Mouse (Mus musculus) liver, embryonic 15.5 days (tissue): Measurements from ENCODE around the gene Dscam. TPM values are rescaled to one million over a fixed set of nuclear protein-coding genes. Genes with fewer than 3 reads are reported as not detected.

Experiments
- ATAC-seq: fragments of 200-750 bp; cut with Nextera tagmentation; 2 replicates; pipeline ENCODE4 v1.8.0; 2017; ENCODE audit warnings: moderate number of reproducible peaks, mild to moderate bottlenecking, moderate library complexity; ENCODE audit not compliant: insufficient read depth
- H3K27ac ChIP-seq: fragments of 300-500 bp; sonication (generic); replicated peaks from 2 replicates; pipeline ENCODE4 v1.5.1; 2015; ENCODE audit warnings: mild to moderate bottlenecking, inconsistent platforms
- H3K27me3 ChIP-seq: fragments of 300-500 bp; sonication (generic); 2 replicates; pipeline ENCODE4 v1.6.1; 2015; ENCODE audit warnings: mild to moderate bottlenecking, inconsistent platforms
- H3K36me3 ChIP-seq: fragments of 300-500 bp; sonication (generic); replicated peaks from 2 replicates; pipeline ENCODE4 v1.6.1; 2015; ENCODE audit warnings: moderate library complexity, mild to moderate bottlenecking, inconsistent platforms
- H3K4me1 ChIP-seq: fragments of 300-500 bp; sonication (generic); replicated peaks from 2 replicates; pipeline ENCODE4 v1.6.1; 2015; ENCODE audit warnings: inconsistent platforms
- H3K4me2 ChIP-seq: fragments of 300-500 bp; sonication (generic); 2 replicates; pipeline ENCODE4 v1.6.1; 2015; ENCODE audit warnings: moderate library complexity, mild to moderate bottlenecking, inconsistent platforms
- H3K4me3 ChIP-seq: fragments of 300-500 bp; sonication (generic); replicated peaks from 2 replicates; pipeline ENCODE4 v1.5.1; 2015; ENCODE audit warnings: mild to moderate bottlenecking, inconsistent platforms
- H3K9ac ChIP-seq: fragments of 300-500 bp; sonication (generic); 2 replicates; pipeline ENCODE4 v1.6.1; 2015; ENCODE audit warnings: moderate library complexity, mild to moderate bottlenecking, inconsistent platforms
- H3K9me3 ChIP-seq: fragments of 300-500 bp; sonication (generic); replicated peaks from 2 replicates; pipeline ENCODE4 v1.6.1; 2016; ENCODE audit warnings: inconsistent platforms
- WGBS: fragments of 180-500 bp; shearing (Covaris S2); methylation state at CpG from one replicate; pipeline ENCODE4 v1.1.7; 2015; ENCODE audit warnings: mixed read lengths; ENCODE audit not compliant: insufficient replicate concordance; 5-methylcytosine and 5-hydroxymethylcytosine counted together
- polyA plus RNA-seq: library from polyadenylated mRNA; unstranded; fragments of >200 nt; fragmentation: Nextera tagmentation; extraction: Ambion mirVana; gene quantifications from 2 replicates; pipeline ENCODE4 v1.2.1, GENCODE M21; 2015

Gene Dscam
- polyA plus RNA-seq, 1 experiment from 2014 or later: not detected

- Histone ChIP-seq H3K4me1 (no peaks in the 10 kb centered on the region), H3K36me3 (no peaks in the 10 kb centered on the region), H3K27ac (no peak overlapping the region), H3K4me3 (no peak overlapping the region), H3K9ac (no peak overlapping the region), H3K4me2 (no peak overlapping the region), H3K9me3 (no peaks in the 10 kb centered on the region), H3K27me3 (no peaks in the 10 kb centered on the region)
- no peak for ATAC-seq
- WGBS: 37% methylated on average over 4 of the region's 4 CpGs
These were observed 552.8 kb downstream of the Dscam start for GRCm38 (mm10) chr16:96617772-96618171.

- 43% methylated on average over 4 of the region's 4 CpGs for WGBS
- Histone ChIP-seq H3K4me3 (no peak overlapping the region), H3K9me3 (no peaks in the 10 kb centered on the region), H3K9ac (no peak overlapping the region), H3K4me1 (no peaks in the 10 kb centered on the region), H3K27me3 (no peaks in the 10 kb centered on the region), H3K4me2 (no peak overlapping the region), H3K27ac (no peak overlapping the region), H3K36me3 (no peaks in the 10 kb centered on the region)
- ATAC-seq: no peak
These were observed 557.3 kb downstream of the Dscam start for GRCm38 (mm10) chr16:96613275-96613674.

GRCm38 (mm10) chr16:96610806-96611205, 559.7 kb downstream of the Dscam start:
- no peak overlapping the region for H3K4me3 ChIP-seq
- H3K9ac ChIP-seq: no peak overlapping the region
- H3K36me3 ChIP-seq: no peaks in the 10 kb centered on the region
- no peak for ATAC-seq
- H3K4me1 ChIP-seq: no peaks in the 10 kb centered on the region
- 47% methylated on average over 1 of the region's 1 CpGs for WGBS
- no peak overlapping the region for H3K27ac ChIP-seq
- H3K27me3 ChIP-seq: no peaks in the 10 kb centered on the region
- H3K9me3 ChIP-seq: no peaks in the 10 kb centered on the region
- no peak overlapping the region for H3K4me2 ChIP-seq

- no peak overlapping the region for H3K9ac ChIP-seq
- ATAC-seq: no peak
- H3K4me2 ChIP-seq: no peak overlapping the region
- H3K36me3 ChIP-seq: no peaks in the 10 kb centered on the region
- H3K27ac ChIP-seq: no peak overlapping the region
- H3K4me3 ChIP-seq: no peak overlapping the region
- no peaks in the 10 kb centered on the region for H3K4me1 ChIP-seq
- 59% methylated on average over 2 of the region's 2 CpGs for WGBS
- H3K9me3 ChIP-seq: no peaks in the 10 kb centered on the region
- H3K27me3 ChIP-seq: no peaks in the 10 kb centered on the region
These were observed 568.3 kb downstream of the Dscam start for GRCm38 (mm10) chr16:96602206-96602605.

- Histone ChIP-seq H3K4me3 (no peak overlapping the region), H3K9ac (no peak overlapping the region), H3K36me3 (no peaks in the 10 kb centered on the region), H3K27ac (no peak overlapping the region), H3K9me3 (no peaks in the 10 kb centered on the region), H3K4me1 (no peaks in the 10 kb centered on the region), H3K4me2 (no peak overlapping the region), H3K27me3 (no peaks in the 10 kb centered on the region)
- WGBS: 75% methylated on average over 11 of the region's 11 CpGs
- no peak for ATAC-seq
These were observed 569.8 kb downstream of the Dscam start for GRCm38 (mm10) chr16:96600791-96601190.

- WGBS: 61% methylated on average over 3 of the region's 3 CpGs
These were observed 571.0 kb downstream of the Dscam start for GRCm38 (mm10) chr16:96599401-96600060.

GRCm38 (mm10) chr16:96575841-96576240, 594.7 kb downstream of the Dscam start:
- no peaks in the 10 kb centered on the region for H3K27me3 ChIP-seq
- no peak overlapping the region for H3K4me2 ChIP-seq
- WGBS: 69% methylated on average over 5 of the region's 5 CpGs
- no peaks in the 10 kb centered on the region for H3K4me1 ChIP-seq
- no peak overlapping the region for H3K27ac ChIP-seq
- no peak for ATAC-seq
- H3K4me3 ChIP-seq: no peak overlapping the region
- H3K36me3 ChIP-seq: no peaks in the 10 kb centered on the region
- no peak overlapping the region for H3K9ac ChIP-seq
- H3K9me3 ChIP-seq: no peaks in the 10 kb centered on the region

More at GRCm38 (mm10) chr16:96599401-96600060, 571.0 kb downstream of the Dscam start:
- Histone ChIP-seq H3K27me3 (no peaks in the 10 kb centered on the region), H3K36me3 (no peaks in the 10 kb centered on the region), H3K4me3 (no peak overlapping the region), H3K9me3 (no peaks in the 10 kb centered on the region), H3K27ac (no peak overlapping the region), H3K4me1 (no peaks in the 10 kb centered on the region), H3K9ac (no peak overlapping the region), H3K4me2 (no peak overlapping the region)
- no peak for ATAC-seq

- WGBS: 53% methylated on average over 3 of the region's 3 CpGs
- no peak overlapping the region for H3K9ac ChIP-seq
- no peak for ATAC-seq
These were observed 603.1 kb downstream of the Dscam start for GRCm38 (mm10) chr16:96567428-96567827.

GRCm38 (mm10) chr16:96563350-96564257, 606.9 kb downstream of the Dscam start:
- H3K4me2 ChIP-seq: no peak overlapping the region
- no peak for ATAC-seq
- 67% methylated on average over 8 of the region's 8 CpGs for WGBS
- H3K9me3 ChIP-seq: no peaks in the 10 kb centered on the region
- no peak overlapping the region for H3K4me3 ChIP-seq
- no peaks in the 10 kb centered on the region for H3K27me3 ChIP-seq
- no peaks in the 10 kb centered on the region for H3K36me3 ChIP-seq
- no peak overlapping the region for H3K9ac ChIP-seq
- no peak overlapping the region for H3K27ac ChIP-seq
- no peaks in the 10 kb centered on the region for H3K4me1 ChIP-seq

More at GRCm38 (mm10) chr16:96567428-96567827, 603.1 kb downstream of the Dscam start:
- H3K27me3 ChIP-seq: no peaks in the 10 kb centered on the region
- no peak overlapping the region for H3K4me2 ChIP-seq
- no peak overlapping the region for H3K4me3 ChIP-seq
- no peaks in the 10 kb centered on the region for H3K9me3 ChIP-seq
- H3K4me1 ChIP-seq: no peaks in the 10 kb centered on the region
- H3K36me3 ChIP-seq: no peaks in the 10 kb centered on the region
- no peak overlapping the region for H3K27ac ChIP-seq

GRCm38 (mm10) chr16:96559796-96560195, 610.8 kb downstream of the Dscam start:
- Histone ChIP-seq H3K27ac (no peak overlapping the region), H3K4me2 (no peak overlapping the region), H3K27me3 (no peaks in the 10 kb centered on the region), H3K4me1 (no peaks in the 10 kb centered on the region), H3K9me3 (no peaks in the 10 kb centered on the region), H3K4me3 (no peak overlapping the region), H3K36me3 (no peaks in the 10 kb centered on the region), H3K9ac (no peak overlapping the region)
- no peak for ATAC-seq

GRCm38 (mm10) chr16:96558341-96558740, 612.2 kb downstream of the Dscam start:
- Histone ChIP-seq H3K27ac (no peak overlapping the region), H3K9me3 (no peaks in the 10 kb centered on the region), H3K9ac (no peak overlapping the region), H3K4me2 (no peak overlapping the region), H3K36me3 (no peaks in the 10 kb centered on the region), H3K4me1 (no peaks in the 10 kb centered on the region), H3K4me3 (no peak overlapping the region), H3K27me3 (no peaks in the 10 kb centered on the region)
- ATAC-seq: no peak
- WGBS: 84% methylated on average over 1 of the region's 1 CpGs
